Mouse (Mus musculus) heart, adult 2 months (tissue): ENCODE data around the gene Idh1.

Experiments
- CTCF ChIP-seq: fragments of 200-600 bp; IDR thresholded peaks from 2 replicates; pipeline ENCODE4 v1.8.1; 2022; ENCODE audit warnings: antibody characterized with exemption, mild to moderate bottlenecking, moderate library complexity
- EP300 ChIP-seq: fragments of 200-500 bp; IDR thresholded peaks from 2 replicates; pipeline ENCODE4 v1.6.1; 2011; ENCODE audit warnings: low read depth, low read length, control low read depth; ENCODE audit not compliant: insufficient read depth
- POLR2A ChIP-seq: fragments of 200-500 bp; IDR thresholded peaks from 2 replicates; pipeline ENCODE4 v1.6.1; 2011; ENCODE audit warnings: mild to moderate bottlenecking, low read depth, low read length, control low read depth; ENCODE audit not compliant: insufficient read depth

DNA sequence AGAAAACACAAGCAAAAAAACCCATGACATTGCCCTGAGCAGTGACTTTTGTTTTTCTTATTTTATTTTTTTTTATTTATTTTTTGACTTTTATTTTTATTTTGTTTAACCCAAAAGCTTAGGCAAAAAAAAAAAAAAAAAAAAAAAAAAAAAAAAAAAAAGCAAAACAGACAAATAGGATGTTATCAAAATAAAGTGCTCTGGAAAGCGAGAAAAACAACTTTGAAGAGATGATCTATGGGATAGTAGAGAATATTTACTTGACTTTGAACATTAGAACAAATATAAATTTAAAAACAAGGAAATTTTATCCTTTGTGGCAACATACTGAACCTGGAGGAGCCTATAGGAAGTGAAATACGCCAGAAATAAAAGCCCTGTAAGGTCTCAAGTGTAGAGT, 2.3 kb downstream of the Idh1 start:
- no peak for TF ChIP-seq CTCF
- no peak for TF ChIP-seq POLR2A
- no peak for TF ChIP-seq EP300
